Mouse (Mus musculus) layer of hippocampus, adult 11-12 months (tissue): ENCODE results near the gene Eno2.

ENCODE experiments used
- DNase-seq: peaks from one replicate; pipeline ENCODE4 v3.0.0; 2022; ENCODE audit warnings: low spot score

Gene Eno2

DNA sequence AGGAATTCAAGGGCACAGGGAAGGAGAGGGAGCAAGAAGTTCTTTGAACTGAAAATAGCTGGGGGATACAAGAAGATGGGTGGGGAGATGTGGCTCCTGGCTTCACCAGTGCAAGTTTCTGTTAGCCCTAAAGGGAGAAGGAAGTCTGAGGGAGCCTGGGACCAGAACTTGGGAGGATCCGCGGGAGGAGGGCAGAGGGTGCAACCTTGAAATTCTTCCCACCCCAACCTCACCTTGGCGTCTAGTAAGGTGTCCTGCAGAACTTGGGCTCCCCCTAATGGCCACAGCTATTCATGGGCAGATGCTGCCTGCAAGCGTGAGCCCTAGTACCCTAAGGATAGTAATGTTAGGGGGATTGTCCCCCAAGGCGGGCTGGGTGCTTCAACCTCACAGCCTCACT is 10.2 kb downstream of the Eno2 start:
- peak; percentile 89 for DNase-seq

- DNase-seq, result no peak
These were observed 10.6 kb downstream of the Eno2 start for GRCm38 (mm10) chr6:124758849-124759232.

DNA sequence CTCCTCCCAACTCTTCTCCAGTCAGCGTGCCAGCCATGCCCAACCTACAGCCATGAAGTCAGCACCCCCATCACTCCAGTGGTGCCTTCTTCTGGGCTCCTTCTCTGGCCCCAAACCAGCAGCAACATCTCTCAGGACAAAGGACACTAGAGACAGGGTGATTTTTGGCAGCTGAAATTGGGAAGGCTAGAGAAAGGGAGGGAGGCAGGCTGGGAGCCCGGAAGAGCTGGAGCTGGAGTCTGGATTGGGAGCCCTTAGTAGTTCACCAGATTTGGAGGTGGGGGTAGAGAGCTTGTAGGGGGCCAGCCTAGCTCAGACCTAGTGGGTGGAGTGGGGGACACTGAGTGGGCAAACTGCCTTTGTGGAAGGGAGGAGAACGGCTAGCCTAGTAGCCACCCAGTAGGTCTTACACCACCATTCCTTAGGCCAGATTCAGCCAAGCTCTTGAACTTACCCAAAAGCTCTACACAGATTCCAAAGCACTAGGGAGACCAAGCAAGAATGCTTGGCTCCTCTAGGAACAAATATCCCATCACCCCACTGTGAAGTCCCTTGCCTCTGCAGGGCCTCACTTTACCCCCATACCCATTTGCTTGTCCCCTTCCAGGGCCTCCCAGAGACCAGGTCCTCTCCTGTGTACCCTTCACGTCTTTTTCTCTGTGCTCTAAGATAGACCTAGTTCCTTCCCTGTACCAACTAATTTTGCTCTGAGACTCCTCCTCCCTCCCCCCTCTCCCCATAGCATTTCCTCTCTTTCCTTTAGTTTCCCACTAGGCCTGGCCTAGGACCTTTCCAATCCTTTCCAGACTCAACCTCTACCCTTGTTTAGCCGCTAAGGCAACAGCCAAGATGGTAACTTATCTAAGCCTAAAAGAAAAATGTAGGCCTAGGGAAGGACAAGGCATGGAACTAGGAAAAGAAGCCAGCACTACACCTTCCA is 11.3 kb downstream of the Eno2 start:
- peak; percentile 69 for DNase-seq

DNA sequence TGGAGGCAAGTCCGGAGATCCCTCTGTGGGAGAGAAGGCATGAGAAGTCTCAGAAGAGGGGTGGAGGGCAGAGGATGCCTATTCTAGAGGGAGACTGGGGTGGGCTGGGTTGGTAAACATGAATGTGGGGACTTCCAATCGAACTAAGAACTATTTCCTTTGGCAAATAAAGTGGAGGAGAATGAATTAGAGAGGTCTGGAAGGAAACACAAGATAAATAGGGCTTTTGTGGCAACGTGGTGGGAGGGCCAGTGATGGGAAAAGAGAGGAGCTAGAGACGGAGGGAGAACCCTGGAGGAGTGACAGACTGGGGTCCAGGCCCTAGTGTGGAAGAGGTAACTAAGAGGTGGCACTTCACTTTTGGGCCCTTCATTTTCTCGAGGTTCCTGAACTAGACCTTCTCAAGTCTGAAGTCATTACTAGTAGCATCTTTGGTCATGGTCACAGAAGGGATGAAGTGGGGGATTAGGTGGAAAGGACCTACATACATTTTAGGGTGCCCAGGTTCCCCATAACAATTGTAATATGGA is 12.1 kb downstream of the Eno2 start:
- DNase-seq, result no peak

- peak; percentile 75 for DNase-seq
These were observed 12.7 kb downstream of the Eno2 start for GRCm38 (mm10) chr6:124756652-124757350.

DNA sequence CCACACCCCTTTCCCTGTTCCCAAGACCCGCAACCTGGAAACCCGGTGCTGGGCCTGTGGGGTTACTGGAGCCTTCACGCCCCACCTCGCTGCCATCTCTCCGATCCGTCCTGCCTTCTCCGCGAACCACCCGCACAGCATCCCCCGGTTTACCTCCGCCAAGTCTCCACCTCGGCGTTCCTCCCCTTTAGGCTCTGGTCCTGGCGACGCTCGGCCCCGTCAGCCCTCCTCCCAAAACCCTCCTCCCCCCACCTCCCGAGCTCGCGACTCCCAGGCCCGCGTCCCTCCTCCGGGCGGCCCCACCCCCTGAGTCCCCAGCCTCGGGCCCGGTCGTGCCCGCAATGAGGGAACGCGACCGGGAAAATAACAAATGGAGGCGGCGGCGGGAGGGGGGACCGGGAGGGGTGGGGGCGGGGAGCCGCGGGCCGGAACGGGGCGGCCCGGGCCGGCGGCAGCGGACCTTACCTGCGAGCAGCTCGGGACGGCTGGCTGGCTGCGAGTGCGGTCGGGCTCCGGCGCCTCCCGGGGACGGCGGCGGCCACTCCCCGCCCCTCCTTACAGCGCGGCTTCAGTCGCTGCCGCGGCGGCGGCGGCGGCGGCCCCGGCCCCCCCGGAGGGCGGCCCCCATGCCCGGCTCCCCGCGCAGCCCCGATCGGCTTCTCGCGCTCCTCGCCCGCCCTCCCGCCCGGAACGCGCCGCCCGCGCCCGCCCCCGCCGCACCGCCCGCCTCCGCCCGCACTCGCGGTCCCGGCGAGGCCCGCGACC is 13.5 kb downstream of the Eno2 start, which contains the start of the genes Gm45234 and Atn1:
Gene Gm45234 (minus strand): TSS at position 191 of the 765 bp plus-strand sequence.
Gene Atn1 (minus strand): TSS at position 694 of the 765 bp plus-strand sequence.
- peak; percentile 52 for DNase-seq

DNA sequence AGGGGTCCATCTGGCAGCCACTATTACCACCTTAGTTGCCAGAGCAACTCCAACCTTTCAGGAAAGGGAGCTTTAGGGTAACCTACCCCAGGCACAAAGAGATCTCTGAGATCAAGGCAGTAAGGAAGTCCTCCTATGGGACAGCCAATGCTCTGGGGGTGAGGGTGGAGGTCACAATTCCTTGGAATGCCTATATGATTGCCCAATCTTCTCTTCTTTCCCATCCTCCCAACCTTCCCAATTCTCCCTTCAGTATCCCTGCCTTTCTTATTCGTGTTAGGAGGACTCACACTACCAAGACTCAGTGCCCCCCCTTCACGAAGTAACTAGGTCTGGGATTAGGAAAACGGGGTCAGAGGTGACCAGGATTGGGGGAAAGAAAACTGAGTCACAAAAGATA is 14.2 kb downstream of the Eno2 start:
- no peak for DNase-seq

DNA sequence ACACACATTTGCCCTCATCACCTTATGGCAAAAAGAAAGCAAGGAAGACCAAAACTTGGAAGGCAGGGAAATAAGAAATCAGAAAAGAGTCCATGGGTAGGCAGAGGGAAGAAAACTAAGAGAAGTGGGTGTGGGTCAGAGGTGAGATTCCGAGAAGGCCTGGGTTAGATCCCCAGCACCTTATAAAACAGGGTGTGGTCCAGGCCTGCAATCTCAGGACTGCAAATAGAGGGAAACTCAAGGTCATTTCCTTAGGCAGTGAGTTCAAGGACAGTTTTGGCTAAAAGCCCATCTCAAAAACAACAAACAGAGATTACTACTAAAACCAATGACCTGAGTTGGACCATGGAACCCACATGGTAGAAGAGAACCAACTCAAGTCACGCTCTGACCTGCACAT is 15.6 kb downstream of the Eno2 start:
- DNase-seq, result no peak

GRCm38 (mm10) chr6:124750405-124750804 is 19.1 kb downstream of the Eno2 start:
- DNase-seq, result no peak

DNA sequence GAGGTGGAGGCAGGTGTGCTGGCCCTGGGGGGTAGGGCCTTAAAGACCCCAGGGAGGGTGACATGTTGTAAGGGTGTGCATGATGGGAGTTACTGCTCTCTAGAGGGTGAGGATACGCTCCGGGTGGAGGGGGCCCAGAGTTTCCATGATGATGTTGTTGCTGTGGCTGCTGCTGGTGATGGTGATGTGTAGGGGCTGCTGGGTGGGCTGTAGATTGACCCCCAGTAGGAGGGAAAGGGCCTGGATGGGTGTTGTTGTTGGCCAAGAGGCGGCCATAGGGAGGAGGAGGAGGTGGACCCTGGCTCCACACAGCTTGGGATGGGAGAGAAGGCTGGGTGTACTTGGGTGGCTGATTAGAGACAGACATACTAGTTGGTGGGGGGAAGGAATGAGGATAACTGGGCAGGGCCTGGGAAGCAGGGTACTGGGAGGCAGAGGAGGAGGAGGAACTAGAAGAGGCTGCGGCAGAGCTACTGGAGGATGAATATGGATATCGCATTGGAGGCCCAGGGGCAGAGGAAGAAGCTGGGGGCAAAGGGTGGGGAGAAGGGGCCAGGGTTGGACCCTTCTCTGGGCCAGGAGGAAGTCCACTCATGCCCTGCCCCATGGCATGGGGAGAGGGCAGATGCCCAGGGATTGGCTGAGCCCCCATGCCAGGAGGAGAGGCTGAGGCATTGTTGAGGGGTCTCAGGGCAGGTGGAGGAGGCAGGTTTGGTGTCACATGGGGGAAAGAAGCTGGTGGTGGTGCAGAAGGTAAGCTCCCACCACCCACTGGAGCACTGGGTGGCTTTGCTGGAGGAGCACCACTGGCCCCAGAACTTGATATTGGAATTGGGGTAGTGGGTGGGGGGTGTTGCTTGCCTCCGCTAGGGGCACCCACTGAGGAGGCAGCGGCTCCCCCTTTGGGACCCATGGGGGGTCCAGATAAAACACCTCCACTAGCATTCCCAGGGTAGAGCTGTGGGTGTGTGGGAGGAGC is 22.5 kb downstream of the Eno2 start:
- DNase-seq, result no peak

DNA sequence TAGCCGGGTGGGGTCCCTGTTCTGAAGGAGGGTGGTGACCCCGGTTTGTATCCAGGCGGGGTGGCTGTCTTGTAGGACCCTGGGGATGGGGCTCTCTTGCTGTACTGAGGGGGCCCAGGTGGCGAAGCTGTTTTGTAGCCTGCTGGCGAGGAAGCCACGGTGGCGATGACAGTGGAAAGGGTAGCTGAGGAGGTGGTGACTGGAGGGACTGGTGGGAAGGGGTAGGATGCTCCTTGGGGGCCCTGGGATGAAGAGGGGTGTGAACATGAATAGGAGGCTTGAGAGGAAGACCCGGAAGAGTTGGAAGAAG is 23.2 kb downstream of the Eno2 start:
- DNase-seq, result peak; percentile 46

DNA sequence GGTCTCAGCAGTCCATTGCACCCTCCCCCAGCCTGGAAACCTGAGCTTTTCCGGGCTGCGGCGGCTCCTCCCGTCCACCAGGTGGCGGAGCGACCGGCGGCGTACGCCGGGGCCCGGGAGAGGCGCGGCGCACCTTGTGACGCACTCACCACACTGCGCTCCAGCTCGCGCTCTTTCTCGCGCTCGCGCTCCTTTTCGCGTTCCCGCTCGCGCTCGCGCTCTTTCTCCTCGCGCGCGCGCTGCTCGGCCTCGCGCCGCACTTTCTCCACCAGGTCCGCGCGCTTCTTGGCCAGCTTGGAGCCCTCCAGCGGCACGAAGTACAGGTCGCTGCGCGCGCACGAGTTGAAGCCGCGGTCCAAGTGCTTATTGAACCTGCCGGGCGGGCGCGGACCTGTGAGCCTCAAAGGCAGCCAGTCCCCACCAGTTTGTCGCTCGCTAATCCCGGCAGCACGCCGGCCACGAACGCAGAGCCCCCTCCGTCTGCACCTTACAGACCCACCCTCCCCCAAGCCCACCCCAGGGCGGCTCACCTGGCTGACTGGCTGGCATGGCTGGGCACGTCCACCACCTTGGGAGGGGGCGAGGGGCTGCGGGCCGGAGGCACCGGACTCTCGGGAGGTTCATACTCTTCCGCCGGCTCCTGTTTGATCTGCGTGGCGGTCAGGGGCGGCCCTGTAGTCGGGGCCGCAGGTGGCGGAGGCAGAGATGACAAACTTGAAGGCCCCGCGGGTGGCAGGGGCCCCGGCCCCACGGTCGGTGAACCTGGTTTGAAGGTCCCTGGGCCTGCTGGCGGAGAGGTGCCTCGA is 23.8 kb downstream of the Eno2 start:
- DNase-seq, result peak; percentile 93

DNA sequence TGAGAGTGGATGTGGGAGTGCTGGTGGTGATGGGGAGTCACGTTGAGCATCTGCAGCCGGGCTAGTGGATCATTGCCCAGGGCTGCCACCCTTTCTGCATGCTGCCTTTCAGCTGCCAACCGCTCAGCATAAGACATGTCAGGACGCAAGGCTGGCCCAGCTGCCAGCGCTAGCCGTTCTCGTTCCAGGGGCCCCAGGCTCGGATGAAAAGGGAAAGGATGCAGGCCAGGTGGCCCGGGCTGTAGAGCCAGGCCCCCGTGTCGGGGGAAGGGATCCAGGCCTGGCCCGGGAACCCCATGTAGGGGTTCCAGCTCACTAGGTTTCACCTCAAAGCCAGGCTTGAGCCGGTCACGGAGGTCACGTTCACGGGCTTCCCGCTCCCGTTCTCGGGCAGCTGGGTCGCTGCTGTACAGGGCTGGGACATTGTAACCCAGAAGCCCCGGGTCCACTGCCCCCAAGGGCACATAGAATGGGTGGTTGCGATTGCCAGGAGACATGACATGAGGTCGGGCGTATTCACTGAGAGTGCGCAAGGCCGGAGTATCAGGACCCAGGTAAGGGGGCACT is 24.6 kb downstream of the Eno2 start:
- DNase-seq, result peak; percentile 62

- no peak for DNase-seq
These were observed 25.8 kb downstream of the Eno2 start for GRCm38 (mm10) chr6:124743647-124744046.

DNA sequence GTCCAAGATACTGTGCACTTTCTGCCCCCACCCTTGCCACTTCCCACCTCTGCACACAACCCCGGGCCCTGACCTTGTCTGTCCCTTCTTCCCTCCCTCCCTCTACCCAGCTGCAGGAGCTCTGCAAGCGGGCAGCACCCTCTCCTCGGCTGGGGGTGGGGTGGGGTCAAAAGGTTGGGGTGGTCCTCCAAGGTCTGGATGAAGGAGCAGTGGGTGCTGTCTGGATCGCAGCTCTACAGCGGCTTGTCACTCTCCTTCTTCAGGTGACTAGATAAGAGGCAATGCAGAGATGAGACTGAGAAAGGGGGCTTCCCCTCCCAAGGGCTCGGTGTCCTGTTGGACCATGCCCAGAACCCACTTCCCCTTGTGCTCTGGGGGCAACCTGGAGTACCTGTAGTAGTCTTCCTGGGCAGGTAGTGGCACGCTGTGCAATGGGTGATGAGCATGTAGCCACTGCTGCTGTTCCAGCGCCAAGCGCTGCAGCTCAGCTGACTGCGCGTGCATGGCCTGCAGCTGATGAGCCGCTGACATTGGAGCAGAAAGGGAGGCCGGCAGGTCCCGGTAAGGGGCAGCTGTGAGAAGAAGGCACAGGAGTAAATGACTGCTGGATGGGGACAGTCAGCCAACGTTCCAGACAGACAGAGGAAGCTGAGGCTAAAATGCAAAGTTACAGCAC is 26.5 kb downstream of the Eno2 start:
- DNase-seq, result no peak

DNA sequence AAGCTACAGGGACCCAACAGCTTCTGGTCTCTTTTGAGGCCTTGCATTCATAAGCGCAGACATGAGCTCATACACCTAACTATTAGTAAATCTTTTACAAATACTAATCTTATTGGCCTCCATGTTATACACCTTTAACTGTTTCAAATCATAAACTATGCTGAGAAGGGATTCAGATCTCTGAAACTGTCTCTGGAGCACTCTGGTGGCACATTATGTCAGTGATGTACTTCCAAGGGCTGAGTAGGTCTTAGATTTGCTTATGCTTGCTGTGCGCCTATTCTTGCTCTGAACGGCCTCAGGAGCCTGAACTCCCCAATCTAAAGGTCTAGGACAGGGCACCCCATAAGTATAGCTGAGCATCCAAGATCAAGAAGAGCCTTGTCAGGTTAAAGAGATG is 27.6 kb downstream of the Eno2 start:
- no peak for DNase-seq

GRCm38 (mm10) chr6:124740888-124741761 is 28.3 kb downstream of the Eno2 start, which contains the start of gene Grcc10:
Gene Grcc10, minus strand, starts transcription at chr6:124741374.
- DNase-seq, result peak; percentile 92

DNA sequence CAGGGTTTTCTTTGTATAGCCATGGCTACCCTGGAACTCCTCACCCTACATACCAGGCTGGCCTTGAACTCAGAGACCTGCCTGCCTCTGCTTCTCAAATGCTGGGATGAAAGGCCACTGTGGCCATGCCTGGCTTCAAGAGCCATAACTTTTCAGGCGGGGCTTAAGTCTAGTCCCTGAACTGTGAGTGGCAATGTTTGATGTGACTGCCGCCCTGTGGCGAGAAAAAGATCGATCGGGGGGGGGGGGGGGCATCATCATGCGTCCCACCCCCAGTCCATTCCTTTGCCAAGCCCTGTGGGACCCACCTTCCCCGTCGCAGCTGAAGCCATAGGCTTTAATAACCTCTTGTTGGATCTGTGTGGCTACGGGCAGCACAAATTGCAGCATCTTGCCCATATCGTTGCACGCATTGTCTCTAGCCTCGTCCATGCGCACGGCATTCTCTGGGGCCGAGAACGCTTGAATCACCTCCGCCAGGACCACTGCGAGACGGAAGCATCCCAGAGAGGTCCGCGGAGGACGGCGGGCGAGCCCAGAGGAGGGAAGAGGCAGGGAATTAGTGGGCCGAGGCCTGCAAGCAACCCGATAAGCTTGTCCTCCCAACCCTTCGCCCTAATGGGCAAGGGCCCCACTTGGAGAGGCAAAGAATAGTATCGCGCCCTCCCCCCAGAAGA is 29.1 kb downstream of the Eno2 start:
- no peak for DNase-seq
